Mouse (Mus musculus) heart, embryonic 15.5 days (tissue): Measurements from ENCODE around the gene Rnd2. TPM values are rescaled to one million over a fixed set of nuclear protein-coding genes. Genes with fewer than 3 reads are reported as not detected.
"Not testable (repeated sequence)": the region's sequence is repeated elsewhere in the genome, so short reads cannot be mapped to it uniquely, and the experiment has no call there.

Source experiments
- ATAC-seq: fragments of 200-750 bp; cut with Nextera tagmentation; replicated peaks from 2 replicates; pipeline ENCODE4 v1.8.0; 2017; ENCODE audit warnings: low read depth, moderate TSS enrichment; ENCODE audit not compliant: insufficient number of reproducible peaks, insufficient read depth, low FRiP score
- H3K27ac ChIP-seq: fragments of 300-500 bp; sonication (generic); 2 replicates; pipeline ENCODE4 v1.5.1; 2015; ENCODE audit warnings: mild to moderate bottlenecking, inconsistent platforms
- H3K27me3 ChIP-seq: fragments of 300-500 bp; sonication (generic); 2 replicates; pipeline ENCODE4 v1.6.1; 2015; ENCODE audit warnings: inconsistent platforms
- H3K36me3 ChIP-seq: fragments of 300-500 bp; sonication (generic); 2 replicates; pipeline ENCODE4 v1.6.1; 2015; ENCODE audit warnings: mild to moderate bottlenecking, inconsistent platforms
- H3K4me1 ChIP-seq: fragments of 300-500 bp; sonication (generic); replicated peaks from 2 replicates; pipeline ENCODE4 v1.6.1; 2015; ENCODE audit warnings: inconsistent platforms
- H3K4me2 ChIP-seq: fragments of 300-500 bp; sonication (generic); 2 replicates; pipeline ENCODE4 v1.6.1; 2015; ENCODE audit warnings: inconsistent platforms, mild to moderate bottlenecking, moderate library complexity
- H3K4me3 ChIP-seq: fragments of 300-500 bp; sonication (generic); 2 replicates; pipeline ENCODE4 v1.5.1; 2015; ENCODE audit warnings: mild to moderate bottlenecking, inconsistent platforms
- H3K9ac ChIP-seq: fragments of 300-500 bp; sonication (generic); 2 replicates; pipeline ENCODE4 v1.6.1; 2015; ENCODE audit warnings: mild to moderate bottlenecking, inconsistent platforms
- H3K9me3 ChIP-seq: fragments of 300-500 bp; sonication (generic); replicated peaks from 2 replicates; pipeline ENCODE4 v1.6.1; 2016; ENCODE audit warnings: inconsistent platforms
- WGBS: fragments of 180-500 bp; shearing (Covaris S2); methylation state at CpG from one replicate; pipeline ENCODE4 v1.1.7; 2015; ENCODE audit warnings: mixed read lengths; 5-methylcytosine and 5-hydroxymethylcytosine counted together
- polyA plus RNA-seq: library from polyadenylated mRNA; unstranded; fragments of >200 nt; fragmentation: Nextera tagmentation; extraction: Ambion mirVana; gene quantifications from 2 replicates; pipeline ENCODE4 v1.2.1, GENCODE M21; 2015

Gene Rnd2
- polyA plus RNA-seq, 1 experiment from 2014 or later, result 9.1 TPM

- no peaks in the 10 kb centered on the region for H3K27me3 ChIP-seq
- no peak for ATAC-seq
- H3K9ac ChIP-seq, result no peak overlapping the region
- H3K4me2 ChIP-seq, result no peak overlapping the region
- no peak overlapping the region for H3K4me3 ChIP-seq
- H3K27ac ChIP-seq, result no peak overlapping the region
- peaks cover 29% of the 10 kb centered on the region for H3K4me1 ChIP-seq
- 79% methylated on average over 15 of the region's 15 CpGs for WGBS
- peaks cover 60% of the 10 kb centered on the region for H3K36me3 ChIP-seq
- H3K9me3 ChIP-seq, result no peaks in the 10 kb centered on the region
Measured at GRCm38 (mm10) chr11:101460321-101460720, 4.5 kb upstream of the Rnd2 start.

- Histone ChIP-seq H3K27me3 (no peaks in the 10 kb centered on the region), H3K4me1 (peaks cover 38% of the 10 kb centered on the region), H3K9ac (no peak overlapping the region), H3K27ac (no peak overlapping the region), H3K4me3 (no peak overlapping the region), H3K36me3 (peaks cover 54% of the 10 kb centered on the region), H3K9me3 (no peaks in the 10 kb centered on the region), H3K4me2 (no peak overlapping the region)
- no peak for ATAC-seq
- 84% methylated on average over 14 of the region's 14 CpGs for WGBS
Measured at GRCm38 (mm10) chr11:101462141-101462540, 2.7 kb upstream of the Rnd2 start.

- H3K27me3 ChIP-seq, result no peaks in the 10 kb centered on the region
- H3K4me3 ChIP-seq, result no peak overlapping the region
- H3K27ac ChIP-seq, result no peak overlapping the region
- H3K9me3 ChIP-seq, result no peaks in the 10 kb centered on the region
- no peak overlapping the region for H3K9ac ChIP-seq
- 52% methylated on average over 13 of the region's 13 CpGs for WGBS
- ATAC-seq, result no peak
- H3K4me2 ChIP-seq, result no peak overlapping the region
- peaks cover 47% of the 10 kb centered on the region for H3K36me3 ChIP-seq
- H3K4me1 ChIP-seq, result peaks cover 45% of the 10 kb centered on the region
Measured at GRCm38 (mm10) chr11:101462583-101463440, 2.0 kb upstream of the Rnd2 start.

- Histone ChIP-seq H3K27me3 (no peaks in the 10 kb centered on the region), H3K4me2 (peak overlapping the region; percentile 93), H3K9ac (peak overlapping the region; percentile 78), H3K9me3 (no peaks in the 10 kb centered on the region), H3K36me3 (peaks cover 23% of the 10 kb centered on the region), H3K4me1 (peaks cover 53% of the 10 kb centered on the region), H3K4me3 (peak overlapping the region; percentile 91), H3K27ac (peak overlapping the region; percentile 87)
- WGBS, result under 1% methylated on average over 50 of the region's 51 CpGs
- ATAC-seq, result 0 out of 2 replicates have a peak, but pooled peaks have one; percentile 34
Measured at GRCm38 (mm10) chr11:101465101-101465868, 486 bp downstream of the Rnd2 start.

- H3K4me3 ChIP-seq, result peak within 1 kb of the TSS; percentile 91
- peak within 1 kb of the TSS; percentile 78 for H3K9ac ChIP-seq
- peak within 1 kb of the TSS; percentile 93 for H3K4me2 ChIP-seq
- H3K36me3 ChIP-seq, result peaks cover 17% of the 10 kb centered on the region
- no peaks in the 10 kb centered on the region for H3K27me3 ChIP-seq
- no peaks in the 10 kb centered on the region for H3K9me3 ChIP-seq
- peak; percentile 71 for ATAC-seq
- H3K4me1 ChIP-seq, result peaks cover 53% of the 10 kb centered on the region
- H3K27ac ChIP-seq, result peak within 1 kb of the TSS; percentile 87
- under 1% methylated on average over 60 of the region's 60 CpGs for WGBS
Measured at GRCm38 (mm10) chr11:101465869-101466551, 1.2 kb downstream of the Rnd2 start, which contains the start of gene Vat1. Gene Vat1 (minus strand): TSS chr11:101466230.

- peak overlapping the region; percentile 93 for H3K4me2 ChIP-seq
- H3K36me3 ChIP-seq, result peaks cover 11% of the 10 kb centered on the region
- H3K9ac ChIP-seq, result peak overlapping the region; percentile 78; the same call in 1 of the 2 replicates
- H3K27me3 ChIP-seq, H3K9me3 ChIP-seq, H3K27ac ChIP-seq, ATAC-seq: not testable (repeated sequence)
- peaks cover 53% of the 10 kb centered on the region for H3K4me1 ChIP-seq
- WGBS, result 60% methylated on average over 5 of the region's 5 CpGs
- H3K4me3 ChIP-seq, result peak overlapping the region; percentile 91
Measured at GRCm38 (mm10) chr11:101466552-101466950, 1.8 kb downstream of the Rnd2 start.

- H3K9ac ChIP-seq, result peak overlapping the region; percentile 78
- peak overlapping the region; percentile 84 for H3K4me3 ChIP-seq
- ATAC-seq, result peak; percentile 83
- H3K9me3 ChIP-seq, result no peaks in the 10 kb centered on the region
- under 1% methylated on average over 53 of the region's 54 CpGs for WGBS
- peak overlapping the region; percentile 88 for H3K4me2 ChIP-seq
- H3K27me3 ChIP-seq, result no peaks in the 10 kb centered on the region
- peaks cover under 1% of the 10 kb centered on the region; the same call in 1 of the 2 replicates for H3K36me3 ChIP-seq
- H3K4me1 ChIP-seq, result peaks cover 50% of the 10 kb centered on the region
- H3K27ac ChIP-seq, result peak overlapping the region; percentile 53
Measured at GRCm38 (mm10) chr11:101467477-101468262, 2.9 kb downstream of the Rnd2 start.

- peak; percentile 2; the same call in 1 of the 2 replicates for ATAC-seq
- under 1% methylated on average over 30 of the region's 31 CpGs for WGBS
Measured at GRCm38 (mm10) chr11:101468263-101468688, 3.5 kb downstream of the Rnd2 start.

GRCm38 (mm10) chr11:101468731-101469130, 3.9 kb downstream of the Rnd2 start:
- Histone ChIP-seq H3K4me3 (peak overlapping the region; percentile 84), H3K9ac (peak overlapping the region; percentile 78), H3K27me3 (no peaks in the 10 kb centered on the region), H3K36me3 (no peaks in the 10 kb centered on the region), H3K4me1 (peaks cover 40% of the 10 kb centered on the region), H3K27ac (no peak overlapping the region), H3K4me2 (peak overlapping the region; percentile 88), H3K9me3 (no peaks in the 10 kb centered on the region)
- 9% methylated on average over 13 of the region's 13 CpGs for WGBS
- no peak for ATAC-seq

More at GRCm38 (mm10) chr11:101468263-101468688, 3.5 kb downstream of the Rnd2 start:
- Histone ChIP-seq H3K4me3 (peak overlapping the region; percentile 84), H3K27me3 (no peaks in the 10 kb centered on the region), H3K36me3 (no peaks in the 10 kb centered on the region), H3K9me3 (no peaks in the 10 kb centered on the region), H3K27ac (peak overlapping the region; percentile 53), H3K4me2 (peak overlapping the region; percentile 88), H3K4me1 (peaks cover 44% of the 10 kb centered on the region), H3K9ac (peak overlapping the region; percentile 78)

GRCm38 (mm10) chr11:101469155-101469554, 4.4 kb downstream of the Rnd2 start:
- H3K9ac ChIP-seq, result peak overlapping the region; percentile 78

More at GRCm38 (mm10) chr11:101469155-101469554, 4.4 kb downstream of the Rnd2 start:
- Histone ChIP-seq H3K9me3 (no peaks in the 10 kb centered on the region), H3K4me3 (peak overlapping the region; percentile 84), H3K27ac (no peak overlapping the region), H3K4me2 (peak overlapping the region; percentile 88), H3K36me3 (no peaks in the 10 kb centered on the region), H3K4me1 (peaks cover 36% of the 10 kb centered on the region), H3K27me3 (no peaks in the 10 kb centered on the region)
- ATAC-seq, result no peak
- WGBS, result 64% methylated on average over 4 of the region's 4 CpGs
